Mouse (Mus musculus) retina, postnatal 7 days (tissue): ENCODE measurements around the gene Bcl2l15.
"Not testable (repeated sequence)": the region's sequence is repeated elsewhere in the genome, so short reads cannot be mapped to it uniquely, and the experiment has no call there.

Source experiments
- DNase-seq: peaks from one replicate; pipeline ENCODE4 v3.0.0-alpha.2; 2012; ENCODE audit warnings: low read depth, low spot score

Gene Bcl2l15

DNA sequence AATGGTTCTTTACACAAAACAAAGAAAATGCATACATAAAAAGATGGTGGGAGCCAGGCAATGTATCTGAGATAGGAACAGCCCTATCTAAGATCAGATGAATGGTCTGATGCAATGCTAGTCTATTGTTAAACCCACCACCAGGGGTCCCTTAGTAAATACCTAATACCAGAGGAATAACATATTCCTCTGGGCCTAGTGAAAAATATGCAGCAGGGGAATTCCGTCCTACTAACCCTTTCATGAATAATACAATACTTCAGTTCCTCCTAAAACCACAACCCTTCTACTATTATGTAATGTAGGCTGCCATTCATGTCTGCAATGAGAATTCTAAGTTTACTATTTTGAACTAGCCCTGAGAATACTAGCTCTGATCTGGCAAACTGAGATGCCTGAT is 1.7 kb upstream of the Bcl2l15 start:
- DNase-seq, result not testable (repeated sequence)

DNA sequence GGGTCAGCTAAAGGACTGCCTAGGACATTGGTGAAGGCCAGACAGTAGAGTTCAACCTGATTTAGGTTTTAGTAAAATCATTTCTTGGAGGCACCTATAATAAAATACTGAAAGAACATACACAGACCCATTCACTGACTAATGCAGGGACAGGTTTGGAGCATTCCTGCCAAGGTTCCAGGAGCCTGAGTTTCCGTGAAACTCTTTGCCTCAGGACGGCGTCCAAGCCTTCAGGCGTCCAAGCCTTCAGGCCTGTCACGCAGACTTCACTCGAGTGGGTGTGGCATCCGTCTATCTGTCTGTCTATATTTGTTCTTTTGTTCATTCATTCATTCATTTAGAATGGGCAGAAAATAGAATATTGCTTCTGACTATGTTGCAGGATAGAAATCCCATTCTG is 1.3 kb upstream of the Bcl2l15 start:
- no peak for DNase-seq

DNA sequence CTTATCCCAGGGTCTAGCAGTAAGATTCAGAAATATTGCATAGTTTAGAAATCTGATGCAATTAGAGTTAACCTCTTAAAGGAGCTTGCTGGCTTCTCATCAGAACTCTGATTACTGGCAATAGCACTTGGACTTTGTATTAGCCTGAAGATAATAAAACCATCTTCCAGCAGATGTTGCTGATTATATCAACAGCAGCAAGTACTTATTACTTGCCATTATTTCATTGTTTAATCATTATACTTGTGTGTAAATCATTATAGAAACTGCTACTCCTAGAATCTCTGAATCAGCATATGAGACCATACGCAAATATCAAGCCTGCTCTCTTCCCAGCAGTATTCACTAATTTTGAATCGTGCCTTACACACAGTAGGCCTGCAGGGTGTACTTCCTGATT is 1.6 kb downstream of the Bcl2l15 start:
- no peak for DNase-seq

DNA sequence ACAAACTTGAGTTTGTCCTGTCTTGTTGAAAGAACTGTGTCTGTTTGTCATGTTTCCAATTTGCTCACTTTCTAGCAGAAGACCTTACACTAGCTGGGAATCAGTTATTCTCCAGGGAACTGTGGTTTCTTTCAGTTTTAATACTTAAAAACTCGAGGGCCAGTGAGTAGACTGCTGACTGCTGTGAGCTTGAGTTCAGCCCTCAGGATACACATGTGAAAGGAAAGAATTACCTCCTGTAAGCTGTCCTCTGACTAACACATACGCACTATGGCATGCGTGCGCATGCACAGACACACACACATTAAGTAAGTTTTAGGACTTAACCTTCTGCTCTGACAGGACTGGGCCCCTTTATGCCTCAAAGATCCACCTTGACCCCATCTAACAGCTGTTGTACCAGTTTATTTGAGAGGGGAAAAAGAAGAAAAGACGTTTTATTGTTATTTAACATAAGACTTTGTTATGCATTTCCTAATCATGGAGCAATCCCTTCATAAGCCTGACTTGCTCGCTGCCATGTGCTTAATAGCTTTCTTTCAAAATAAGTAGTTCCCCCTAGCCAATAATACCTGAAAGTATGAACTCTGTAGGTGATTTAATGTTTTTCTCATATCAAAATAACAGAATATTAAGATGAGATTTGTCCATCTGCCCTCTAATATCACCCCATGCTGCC is 3.0 kb downstream of the Bcl2l15 start:
- no peak for DNase-seq

DNA sequence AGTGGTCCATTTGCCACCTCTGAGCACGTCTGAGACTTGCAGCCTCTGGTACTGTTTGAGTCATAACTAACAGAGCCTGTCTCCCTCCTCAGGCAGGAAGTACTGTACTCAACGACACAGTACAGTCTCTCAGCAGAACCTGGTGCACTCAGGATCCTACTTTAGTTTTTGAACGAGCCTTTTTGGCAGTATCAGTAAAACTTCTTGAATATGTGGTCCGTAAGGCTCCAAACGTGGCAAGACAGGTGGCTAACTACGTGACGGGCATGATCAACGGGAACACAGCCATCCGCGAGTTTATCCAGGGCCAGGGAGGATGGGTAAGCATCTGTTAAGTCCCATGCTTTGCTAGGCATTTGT is 3.5 kb downstream of the Bcl2l15 start:
- DNase-seq, result no peak

DNA sequence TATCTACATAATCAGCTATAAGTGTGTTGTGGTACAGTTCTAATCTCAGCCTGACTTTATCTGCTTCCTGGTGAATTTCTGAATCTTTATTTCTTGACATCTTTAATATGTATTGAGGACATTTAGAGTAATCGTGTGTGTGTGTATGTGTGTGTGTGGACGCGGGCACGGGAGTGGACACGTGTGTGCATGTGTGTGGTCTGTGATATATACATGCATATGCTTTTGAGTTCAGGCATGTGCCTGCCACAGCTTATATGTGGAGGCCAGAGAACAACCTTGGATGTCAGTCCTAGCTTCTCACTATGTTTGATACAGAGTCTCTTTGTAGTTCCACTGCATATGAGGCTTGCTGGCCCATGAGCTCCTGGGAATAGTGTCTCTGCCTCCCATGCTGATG is 4.1 kb downstream of the Bcl2l15 start:
- DNase-seq, result no peak

DNA sequence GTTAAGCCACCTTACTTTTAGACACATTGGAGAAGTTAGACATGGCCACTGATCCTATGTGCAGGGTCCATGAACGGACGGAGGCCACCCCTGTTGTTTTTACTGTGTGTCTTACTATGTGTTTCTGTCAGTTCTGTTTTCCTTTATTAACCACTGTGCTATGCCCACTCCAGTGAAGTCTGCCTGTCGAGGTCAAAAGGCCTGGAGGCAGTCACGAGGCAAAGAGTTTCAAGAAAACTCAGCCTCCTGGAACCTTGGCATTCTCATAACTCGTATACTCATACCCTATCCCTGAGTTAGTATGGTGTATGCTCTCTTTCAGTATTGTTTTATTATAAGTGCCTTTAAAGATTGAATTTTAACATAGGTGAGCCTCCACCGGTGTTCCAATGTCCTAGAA is 7.3 kb downstream of the Bcl2l15 start:
- no peak for DNase-seq

DNA sequence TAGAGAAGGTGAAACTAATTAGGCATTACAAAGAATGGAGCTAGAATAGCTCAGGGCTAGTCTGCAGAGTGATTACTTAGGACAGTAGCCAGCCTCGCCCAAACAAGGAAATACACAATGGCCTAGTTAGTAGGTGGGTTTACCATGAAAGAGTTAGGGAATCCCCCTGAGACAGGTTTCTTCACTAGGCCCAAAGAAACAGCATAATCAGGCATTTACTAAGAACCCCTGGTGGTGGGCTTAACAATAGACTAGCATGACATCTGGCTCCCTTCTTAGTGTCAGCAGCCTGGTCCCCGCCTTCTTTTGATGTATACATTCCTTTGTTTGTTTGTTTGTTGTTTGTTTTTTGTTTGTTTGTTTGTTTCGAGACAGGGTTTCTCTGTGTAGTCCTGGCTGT is 7.8 kb downstream of the Bcl2l15 start:
- not testable (repeated sequence) for DNase-seq

DNA sequence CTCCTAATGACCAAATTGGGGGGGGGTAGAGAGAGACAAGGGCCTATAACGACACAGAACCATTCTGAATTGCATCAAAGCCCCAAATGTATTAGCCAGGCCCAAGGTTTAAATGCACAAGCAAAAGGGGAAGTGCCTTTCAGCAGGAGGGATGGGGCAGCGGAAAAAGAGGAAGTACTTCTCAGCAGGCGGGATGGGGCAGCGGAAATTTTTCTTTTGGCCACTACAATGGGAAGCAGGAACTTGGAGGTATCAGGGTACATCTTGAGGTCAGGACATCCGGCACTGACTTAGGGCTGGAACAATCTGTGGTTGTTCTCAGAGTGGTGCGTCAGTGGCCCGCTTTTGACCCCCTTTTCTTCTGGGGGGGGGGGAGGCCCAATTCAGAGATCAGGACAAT is 8.5 kb downstream of the Bcl2l15 start:
- DNase-seq, result not testable (repeated sequence)

DNA sequence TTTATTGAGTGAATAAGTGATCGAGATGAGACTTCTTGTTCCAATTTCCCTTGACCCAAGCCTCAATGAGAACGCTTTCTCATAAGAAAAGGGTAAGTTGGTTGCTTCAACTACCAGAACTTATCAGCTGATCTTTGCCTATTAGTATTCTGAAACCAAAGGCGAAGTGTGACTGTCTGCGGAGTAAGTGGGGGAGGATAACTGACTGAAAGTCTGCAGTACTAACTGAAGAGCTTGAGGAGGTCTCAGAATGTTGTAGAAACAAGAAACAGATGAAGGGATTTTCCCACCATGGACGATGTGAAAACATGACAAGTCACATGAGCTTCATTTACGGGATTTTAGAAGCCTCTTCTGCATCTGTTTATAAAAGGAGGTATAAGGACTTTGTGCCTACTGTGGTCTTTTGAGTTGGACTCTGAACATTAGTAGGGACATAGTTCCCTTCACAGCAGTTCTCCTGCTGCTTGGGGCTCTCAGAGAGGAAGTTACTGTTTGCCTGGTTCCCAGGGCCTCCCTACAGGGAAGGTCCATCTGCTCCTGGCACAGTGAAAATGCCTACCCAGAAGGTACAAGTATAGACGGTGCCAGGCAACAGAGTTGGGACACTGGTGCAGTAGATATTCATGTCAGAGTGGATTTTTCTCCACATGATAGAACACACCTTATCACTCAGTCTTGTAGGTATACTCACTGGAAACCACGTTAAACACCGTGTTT is 18.4 kb downstream of the Bcl2l15 start:
- no peak for DNase-seq

DNA sequence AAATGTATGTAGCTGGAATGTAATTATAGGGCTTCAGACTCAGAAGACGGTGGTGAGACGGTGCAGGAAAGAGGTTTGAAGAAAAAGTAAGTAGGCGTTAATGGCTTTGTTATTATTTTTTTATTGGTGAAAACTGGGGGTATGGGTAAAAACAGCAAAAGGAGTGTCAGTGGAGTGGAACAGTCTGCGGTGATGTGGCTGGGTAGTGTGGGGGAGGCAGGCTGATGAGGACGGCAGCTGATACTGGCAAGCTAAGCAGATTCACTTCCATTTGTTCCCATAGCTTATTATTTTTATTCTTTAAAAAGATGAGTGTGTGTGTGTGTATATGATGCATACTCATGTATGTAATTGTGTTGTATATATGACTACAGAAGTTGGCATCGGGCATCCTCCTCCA is 19.1 kb downstream of the Bcl2l15 start:
- no peak for DNase-seq

DNA sequence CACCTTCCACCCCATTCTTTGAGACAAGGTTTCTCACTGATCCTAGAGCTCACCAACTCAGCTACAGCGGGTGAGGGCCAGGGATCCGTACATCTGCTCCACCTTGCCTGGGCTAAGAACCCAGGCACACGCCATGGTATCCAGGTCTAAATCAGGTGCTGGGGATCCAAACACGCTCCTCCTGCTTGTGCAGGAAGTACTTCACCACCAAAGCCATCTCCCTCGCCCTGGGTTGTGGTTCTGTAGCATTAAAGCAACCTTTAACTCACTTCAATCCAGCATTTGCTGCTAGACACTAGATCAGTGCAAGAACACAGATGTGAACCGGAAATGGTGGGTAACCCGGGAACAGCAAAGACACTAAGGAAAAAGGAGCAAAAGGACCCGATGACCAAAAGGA is 19.5 kb downstream of the Bcl2l15 start:
- DNase-seq, result no peak

DNA sequence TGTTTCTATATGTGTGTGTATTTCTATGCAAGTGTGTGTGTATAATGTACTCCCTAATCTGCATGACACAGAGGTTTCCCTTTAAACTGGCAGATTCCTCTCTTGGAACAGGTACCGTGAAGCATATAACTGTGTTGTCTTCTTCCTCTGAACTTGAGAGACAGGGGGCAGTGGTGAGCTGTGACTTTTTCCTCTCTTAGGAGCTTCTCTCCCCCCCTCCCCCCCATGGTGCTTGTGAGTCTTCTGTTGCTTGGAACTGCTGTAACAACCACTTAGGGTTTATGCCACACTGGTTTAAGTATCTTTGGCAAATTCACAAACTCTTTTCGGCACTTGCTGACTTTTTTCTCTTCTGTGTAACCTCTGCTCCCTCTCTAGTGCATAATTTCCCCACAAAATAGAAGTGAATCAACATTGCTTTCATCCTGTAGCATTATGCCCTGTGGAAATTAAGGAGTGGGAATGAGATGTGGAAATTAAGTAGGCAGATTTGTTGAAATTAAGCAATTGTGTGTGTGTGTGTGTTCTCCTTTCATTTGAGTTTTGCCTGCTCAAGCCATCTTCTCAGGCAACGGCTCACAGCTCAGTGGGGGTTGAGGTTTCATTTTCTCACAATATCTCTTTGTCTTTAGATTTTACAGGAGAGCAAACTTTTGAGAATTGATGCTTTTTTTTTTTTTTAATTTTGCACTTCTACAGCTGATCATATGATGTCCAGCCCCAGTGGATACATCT is 20.3 kb downstream of the Bcl2l15 start:
- no peak for DNase-seq

DNA sequence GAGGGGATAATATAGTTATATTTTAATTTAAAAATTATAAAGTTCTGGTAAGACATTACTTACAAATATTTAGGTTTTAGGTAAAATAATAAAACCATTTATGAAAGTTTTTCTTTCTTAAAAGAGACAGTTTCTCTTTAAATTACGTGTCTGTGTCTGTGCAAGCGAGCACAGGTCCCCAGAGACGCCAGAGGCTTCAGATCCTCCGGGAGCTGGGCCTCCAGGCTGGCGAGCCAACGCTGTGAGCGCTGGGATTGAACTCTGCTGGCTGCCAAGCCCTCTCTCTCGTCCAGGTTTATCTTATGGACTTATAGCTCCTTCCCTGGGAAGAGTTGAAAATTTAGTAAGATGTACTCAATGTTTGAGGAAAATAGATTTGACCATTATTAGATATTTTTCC is 21.4 kb downstream of the Bcl2l15 start:
- no peak for DNase-seq

DNA sequence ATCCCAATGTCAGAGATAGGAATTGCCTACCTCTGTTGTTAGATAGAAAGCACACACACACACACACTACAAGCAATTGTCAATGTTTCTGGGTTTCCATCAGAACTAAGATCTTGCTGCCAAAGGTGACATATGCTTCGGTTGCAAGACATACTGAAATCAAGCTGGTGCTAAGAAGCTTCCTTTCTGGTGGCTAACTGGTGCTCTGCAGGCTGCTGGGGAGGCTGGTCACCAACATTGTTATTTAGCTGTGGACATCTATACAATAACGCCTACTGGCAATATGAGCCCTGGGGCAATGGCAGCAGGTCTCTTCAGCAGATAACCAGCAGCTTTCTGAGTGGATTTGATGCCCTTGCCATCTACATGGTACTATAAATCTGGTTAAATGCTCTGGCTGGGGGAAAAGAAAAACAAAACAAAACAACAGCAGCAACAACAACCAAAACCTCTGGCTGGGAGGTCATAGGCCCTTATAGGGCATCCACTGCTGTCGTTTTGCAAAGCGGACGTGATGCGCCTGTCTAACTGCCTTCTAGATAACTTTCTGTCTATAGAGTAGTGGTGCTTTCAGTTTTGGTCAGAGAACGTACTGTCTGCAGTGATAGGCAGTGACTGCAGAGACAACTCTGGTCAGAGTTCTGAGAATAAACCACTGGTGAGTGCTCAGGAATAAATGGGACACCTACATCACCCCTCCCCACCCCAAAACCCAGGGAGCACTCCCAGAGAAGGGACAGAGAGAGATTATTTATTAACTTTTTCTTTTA is 24.8 kb downstream of the Bcl2l15 start:
- no peak for DNase-seq

DNA sequence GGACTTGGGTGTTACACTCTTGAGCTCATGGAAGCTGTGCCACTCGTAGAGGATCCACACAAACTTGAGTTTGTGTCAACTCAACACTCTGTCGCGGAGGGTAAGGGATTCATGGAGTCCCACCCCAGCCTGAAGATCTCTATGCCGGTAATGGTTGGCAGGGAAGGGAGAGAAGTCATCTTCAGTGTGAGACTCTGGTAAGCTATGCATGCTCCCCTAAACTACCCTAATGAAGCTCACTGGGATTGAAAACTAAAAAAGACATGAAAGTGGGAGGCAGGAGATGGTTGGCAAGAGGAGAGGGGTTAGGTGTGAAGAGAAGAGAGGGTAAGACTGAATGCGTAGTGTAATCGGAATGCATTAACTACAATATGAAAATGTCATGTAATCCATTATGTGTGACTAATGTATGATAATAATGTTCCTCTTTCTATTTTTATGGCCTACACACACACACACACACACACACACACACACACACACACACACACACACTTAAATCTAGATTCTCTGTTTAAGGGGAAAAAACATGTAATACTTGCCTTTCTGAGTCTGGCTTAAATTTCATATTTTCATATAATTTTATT is 25.7 kb downstream of the Bcl2l15 start:
- no peak for DNase-seq

DNA sequence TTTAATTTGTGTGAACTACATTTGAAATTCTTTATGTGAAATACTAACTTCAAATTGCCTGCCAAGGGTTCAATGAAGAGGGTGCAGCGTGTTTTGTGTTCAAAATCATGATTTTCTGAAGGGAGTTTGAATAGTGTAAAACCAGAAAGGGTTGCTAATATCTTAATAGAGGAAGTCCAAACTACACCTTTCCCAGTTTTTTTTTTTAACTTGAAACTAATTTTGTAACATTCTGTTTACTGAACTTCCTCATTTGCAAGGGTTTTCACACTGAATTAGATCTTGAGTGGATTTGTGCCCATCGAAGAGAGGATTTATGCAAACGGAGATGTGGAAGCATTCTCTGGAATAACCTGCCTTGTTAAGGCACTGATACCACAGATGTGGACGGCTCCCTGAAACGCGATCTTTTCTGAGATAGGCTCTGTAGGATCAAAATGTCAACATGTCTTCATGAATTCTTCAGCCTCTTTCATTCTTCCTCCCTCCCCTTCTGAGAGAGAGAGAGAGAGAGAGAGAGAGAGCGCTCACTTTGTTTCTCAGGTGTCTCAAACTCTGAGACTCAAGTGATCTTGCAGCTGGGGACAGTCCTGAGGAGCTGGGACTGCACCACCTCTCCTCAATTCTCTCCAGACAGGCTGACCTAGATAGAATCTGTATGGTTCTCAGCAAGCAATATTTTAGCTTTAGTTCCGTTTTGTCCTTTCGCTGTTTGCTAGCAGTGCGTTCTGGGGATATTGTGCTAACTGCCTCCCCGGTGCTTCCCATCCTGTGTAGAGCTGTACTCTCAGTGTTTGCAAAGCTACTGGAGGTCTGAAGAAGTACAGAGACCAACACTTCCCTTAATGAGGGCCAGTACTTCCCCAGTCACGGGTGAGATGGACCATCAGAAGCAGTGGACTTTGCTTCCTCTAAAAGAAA is 26.7 kb downstream of the Bcl2l15 start, which contains the start of gene Ptpn22:
Gene Ptpn22 (plus strand): TSS at position 915 of the 921 bp plus-strand sequence.
- DNase-seq, result no peak

DNA sequence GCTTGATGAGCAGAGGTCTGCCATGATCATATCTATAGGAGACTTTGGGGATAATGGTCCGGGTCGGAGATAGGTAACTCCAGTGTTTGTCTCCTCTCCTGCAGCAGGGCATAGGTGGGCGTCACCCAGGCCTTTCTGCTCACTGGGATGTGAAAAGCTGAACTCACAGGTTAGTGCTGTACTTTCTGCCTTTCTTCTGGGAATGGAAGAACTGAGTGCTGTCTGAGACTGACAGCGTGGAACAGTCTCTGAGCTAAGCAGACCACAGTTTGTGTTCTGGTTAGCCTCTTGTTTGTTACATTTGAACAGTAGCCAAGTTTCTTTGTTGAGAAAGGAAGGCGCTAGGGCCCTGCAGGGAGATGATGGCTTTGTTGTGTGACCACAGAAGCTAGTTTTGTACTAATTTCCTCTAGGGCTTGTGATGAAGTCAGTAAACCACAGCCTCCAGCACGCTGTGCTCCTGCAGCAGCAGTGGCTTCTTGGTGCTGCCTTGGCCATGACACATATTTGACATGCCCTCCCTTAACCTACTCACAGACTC is 27.5 kb downstream of the Bcl2l15 start:
- DNase-seq, result no peak

DNA sequence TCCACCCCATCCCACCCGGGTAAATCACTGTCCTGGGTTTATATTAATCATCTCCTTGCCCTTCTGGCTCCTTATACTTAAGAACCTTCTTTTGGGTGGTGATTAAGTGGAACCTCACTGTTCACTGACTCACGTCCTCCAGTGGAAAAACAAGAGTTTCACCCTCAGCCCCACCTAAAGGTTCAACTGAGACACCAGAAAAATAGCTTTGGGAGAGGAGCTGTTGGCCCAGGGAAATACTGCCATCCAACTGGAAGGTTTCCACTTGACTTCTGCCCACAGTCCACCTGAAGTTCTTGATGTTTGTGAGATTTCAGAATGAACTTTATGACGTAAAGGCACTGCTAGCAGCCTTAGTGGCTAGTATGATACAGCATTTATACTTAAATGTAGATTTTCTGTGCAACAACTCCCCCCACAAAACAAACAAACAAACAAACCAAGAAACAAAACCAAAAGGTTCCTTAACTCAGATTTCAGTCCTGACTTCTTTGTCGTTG is 30.4 kb downstream of the Bcl2l15 start:
- DNase-seq, result no peak

DNA sequence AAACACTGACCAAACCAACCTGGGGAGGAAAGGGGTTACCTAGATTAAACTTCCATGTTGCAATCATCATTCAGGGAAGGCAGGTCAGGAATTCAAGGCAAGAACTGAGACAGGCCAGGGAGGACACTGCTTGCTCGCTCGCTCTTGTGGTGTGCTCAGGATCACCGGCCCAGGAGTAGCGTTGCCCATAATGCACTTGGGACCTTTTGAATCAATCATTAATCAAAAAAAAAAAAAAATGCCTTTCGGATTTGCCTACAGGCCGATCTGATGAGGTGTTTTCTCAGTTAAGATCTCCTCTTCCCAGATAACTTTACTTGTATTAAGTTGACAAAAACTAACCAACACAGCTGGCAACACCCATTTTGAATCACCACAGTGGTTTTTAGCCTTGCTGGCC is 31.8 kb downstream of the Bcl2l15 start:
- no peak for DNase-seq
